Mouse (Mus musculus): Measurements from ENCODE around the gene Bicra. TPM values are rescaled to one million over a fixed set of nuclear protein-coding genes. Genes with fewer than 3 reads are reported as not detected.

Bicra gene
- polyA plus RNA-seq, 1 experiment from 2014 or later, result 7.5 TPM

DNA sequence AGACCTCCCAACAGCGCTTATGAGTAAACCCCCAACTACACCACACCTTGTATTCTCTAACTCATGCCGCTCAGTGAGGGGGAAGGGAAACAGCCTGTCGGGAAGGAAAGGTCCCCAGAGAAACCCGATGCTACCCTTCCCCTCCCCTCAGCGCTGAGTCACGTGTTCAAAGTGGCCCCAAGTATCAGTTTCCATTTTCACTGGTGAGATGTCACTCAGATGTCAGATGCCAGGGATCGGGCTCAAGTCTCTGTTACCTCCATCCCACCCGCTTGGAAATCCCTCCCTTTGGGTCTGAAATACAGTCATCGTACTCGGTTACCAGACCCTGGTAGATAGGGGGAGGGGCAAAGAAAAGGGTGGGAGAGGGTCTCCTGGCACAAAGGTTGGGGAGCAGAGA lies 125.9 kb downstream of the Bicra start:
- Histone ChIP-seq H3K9me3 (ENCODE audit: control insufficient read depth, low read length) (no peaks in the 10 kb centered on the region), H3K27ac (ENCODE audit: low read depth, low read length) (peak overlapping the region; percentile 53; the same call in 1 of the 2 replicates), H3K9ac (ENCODE audit: low read length) (peak overlapping the region; percentile 79), H3K36me3 (ENCODE audit: control insufficient read depth, insufficient read depth, low read length) (peaks cover 13% of the 10 kb centered on the region), H3K4me2 (ENCODE audit: low read depth) (peak overlapping the region; percentile 81), H3K4me3 (ENCODE audit: low read depth, low read length) (peak overlapping the region; percentile 55), H3K27me3 (ENCODE audit: control insufficient read depth, insufficient read depth, low read length) (no peaks in the 10 kb centered on the region), H3K4me1 (ENCODE audit: control insufficient read depth, insufficient read depth, low read length) (peaks cover 17% of the 10 kb centered on the region)
- ATAC-seq (ENCODE audit: insufficient read depth, low FRiP score, low TSS enrichment), result peak; percentile 66
- peak; percentile 66 for DNase-seq (ENCODE audit: low spot score)
- under 1% methylated on average over 10 of the region's 10 CpGs for WGBS

Other genes with a start within 250 kb of the Bicra start
- not detected in 2 replicates for gene Obox6, start 208.2 kb downstream of the Bicra start, polyA plus RNA-seq (2014; fragmentation: Nextera tagmentation; extraction: Ambion mirVana)
- gene Crx, start 168.0 kb downstream of the Bicra start, polyA plus RNA-seq (2014; fragmentation: Nextera tagmentation; extraction: Ambion mirVana), result not detected in 2 replicates
- gene Crxos, start 165.3 kb downstream of the Bicra start, polyA plus RNA-seq (2014; fragmentation: Nextera tagmentation; extraction: Ambion mirVana), result 0.56 TPM in 1 of 2 replicates, not detected in the other
- gene Selenow, start 125.5 kb downstream of the Bicra start, polyA plus RNA-seq (2014; fragmentation: Nextera tagmentation; extraction: Ambion mirVana), result 917 and 923 TPM in 2 replicates
- 176 and 182 TPM in 2 replicates for gene Nop53, start 101.8 kb downstream of the Bicra start, polyA plus RNA-seq (2014; fragmentation: Nextera tagmentation; extraction: Ambion mirVana)
- gene Ehd2, start 80.4 kb downstream of the Bicra start, polyA plus RNA-seq (2014; fragmentation: Nextera tagmentation; extraction: Ambion mirVana), result 11.2 and 11.3 TPM in 2 replicates
- 0.08 TPM in 1 of 2 replicates, not detected in the other for gene Zfp541, start 13.9 kb upstream of the Bicra start, polyA plus RNA-seq (2014; fragmentation: Nextera tagmentation; extraction: Ambion mirVana)
- 175 and 184 TPM in 2 replicates for gene Napa, start 50.5 kb upstream of the Bicra start, polyA plus RNA-seq (2014; fragmentation: Nextera tagmentation; extraction: Ambion mirVana)
- gene Kptn, start 72.0 kb upstream of the Bicra start, polyA plus RNA-seq (2014; fragmentation: Nextera tagmentation; extraction: Ambion mirVana), result 21.1 and 22.8 TPM in 2 replicates
- 0.95 and 1.0 TPM in 2 replicates for gene Slc8a2, start 81.9 kb upstream of the Bicra start, polyA plus RNA-seq (2014; fragmentation: Nextera tagmentation; extraction: Ambion mirVana)
- gene Meis3, start 127.2 kb upstream of the Bicra start, polyA plus RNA-seq (2014; fragmentation: Nextera tagmentation; extraction: Ambion mirVana), result 171 and 196 TPM in 2 replicates
- 11.9 and 12.1 TPM in 2 replicates for gene Dhx34, start 174.1 kb upstream of the Bicra start, polyA plus RNA-seq (2014; fragmentation: Nextera tagmentation; extraction: Ambion mirVana)
- gene C5ar2, start 196.2 kb upstream of the Bicra start, polyA plus RNA-seq (2014; fragmentation: Nextera tagmentation; extraction: Ambion mirVana), result 0.07 TPM in 1 of 2 replicates, not detected in the other
- 2.1 and 2.3 TPM in 2 replicates for gene C5ar1, start 211.6 kb upstream of the Bicra start, polyA plus RNA-seq (2014; fragmentation: Nextera tagmentation; extraction: Ambion mirVana)
- gene Inafm1, start 225.7 kb upstream of the Bicra start, polyA plus RNA-seq (2014; fragmentation: Nextera tagmentation; extraction: Ambion mirVana), result 12.7 and 13.8 TPM in 2 replicates
- 19.6 and 20.8 TPM in 2 replicates for gene Ccdc9, start 238.9 kb upstream of the Bicra start, polyA plus RNA-seq (2014; fragmentation: Nextera tagmentation; extraction: Ambion mirVana)

Data from neural tube, embryonic 11.5 days (tissue).